Mouse (Mus musculus) left cerebral cortex, adult 18-20 months (tissue): Measurements from ENCODE around the gene Gm11549. TPM values are rescaled to one million over a fixed set of nuclear protein-coding genes. Genes with fewer than 3 reads are reported as not detected.

Experiments
- DNase-seq, 2 experiments: peaks; one replicate each; pipeline ENCODE4 v3.0.0; 2021 to 2022; ENCODE audit warnings: low spot score in 2 of 2, mixed read lengths in 1 of 2
- microRNA-seq, 2 experiments: library from miRNA; unstranded; fragments of <30 nt; microRNA quantifications; one replicate each; pipeline ENCODE4 v1.2.0; 2021
- total RNA-seq, 2 experiments: library from RNA; stranded (reverse); gene quantifications; 2 replicates each; pipeline ENCODE4 v1.2.3; 2021

Gm11549 gene
- total RNA-seq, 2 experiments from 2014 or later: 34.4 to 35.0 TPM

GRCm38 (mm10) chr3:36482940-36483339 lies 38.7 kb downstream of the Gm11549 start:
- no peak for DNase-seq

GRCm38 (mm10) chr3:36481776-36482193 lies 39.8 kb downstream of the Gm11549 start:
- DNase-seq: peak; percentile 19 to 25

- no peak for DNase-seq
Observed at GRCm38 (mm10) chr3:36480486-36480885, 41.1 kb downstream of the Gm11549 start.

- peak; percentile 44 to 57 for DNase-seq
Observed at GRCm38 (mm10) chr3:36478776-36479175, 42.8 kb downstream of the Gm11549 start.

- no peak for DNase-seq
Observed at GRCm38 (mm10) chr3:36476261-36477155, 45.1 kb downstream of the Gm11549 start.

GRCm38 (mm10) chr3:36475532-36476087 lies 46.0 kb downstream of the Gm11549 start, which contains the start of the genes Anxa5 and 1810062G17Rik:
Gene Anxa5 (minus strand): TSS chr3:36475894.
Gene 1810062G17Rik (plus strand): TSS chr3:36475937.
- peak; percentile 79 to 88 for DNase-seq

- DNase-seq: peak; percentile 37 to 57
Observed at GRCm38 (mm10) chr3:36474938-36475483, 46.6 kb downstream of the Gm11549 start.

- DNase-seq: no peak
Observed at GRCm38 (mm10) chr3:36474421-36474820, 47.2 kb downstream of the Gm11549 start.

- no peak for DNase-seq
Observed at GRCm38 (mm10) chr3:36473222-36473621, 48.4 kb downstream of the Gm11549 start.

GRCm38 (mm10) chr3:36471856-36472255 lies 49.8 kb downstream of the Gm11549 start:
- no peak for DNase-seq

GRCm38 (mm10) chr3:36468871-36469270 lies 52.7 kb downstream of the Gm11549 start:
- no peak for DNase-seq

- peak; percentile 27 to 31 for DNase-seq
Observed at GRCm38 (mm10) chr3:36467632-36468031, 54.0 kb downstream of the Gm11549 start.

- DNase-seq: no peak
Observed at GRCm38 (mm10) chr3:36465538-36465937, 56.1 kb downstream of the Gm11549 start.

Small RNA genes lying within 50 kb of the gene (microRNA-seq; reads per million reads assigned to microRNA genes)
- gene Mir7009: 0.25 to 1.1 reads per million in 2 experiments

Other genes starting within 250 kb of the Gm11549 start
- 10 to 100 TPM; 71.6 to 82.2 TPM for gene Anxa5, start 45.9 kb downstream of the Gm11549 start, total RNA-seq
- not detected for gene 1810062G17Rik, start 45.9 kb downstream of the Gm11549 start, total RNA-seq
- 10 to 100 TPM; 38.2 to 41.0 TPM for gene Exosc9, start 30.8 kb upstream of the Gm11549 start, total RNA-seq
- gene Ccna2, start 50.3 kb upstream of the Gm11549 start, total RNA-seq: under 1 TPM; 0.67 to 0.75 TPM
- 10 to 100 TPM; 15.7 to 17.6 TPM for gene Bbs7, start 91.7 kb upstream of the Gm11549 start, total RNA-seq
- gene Trpc3, start 168.4 kb upstream of the Gm11549 start, total RNA-seq: 10 to 100 TPM; 15.0 to 20.8 TPM